Mouse (Mus musculus) MEL (cell line): ENCODE data around the gene Tmem106a. TPM values are rescaled to one million over a fixed set of nuclear protein-coding genes. Genes with fewer than 3 reads are reported as not detected.

Source experiments
- DNase-seq: peaks from one replicate; pipeline ENCODE4 v3.0.0; 2011; ENCODE audit warnings: low read depth, low spot score
- H3K27ac ChIP-seq: 2 replicates; pipeline ENCODE4 v1.5.1; 2012; ENCODE audit warnings: low read depth, mild to moderate bottlenecking, control low read depth, low read length, moderate library complexity; ENCODE audit not compliant: control insufficient read depth
- H3K27me3 ChIP-seq, 2 experiments: fragments of 150-350 bp in 1 of 2; sonication (generic) in 1 of 2; 2 replicates each; pipeline ENCODE4 v1.6.1; 2012; ENCODE audit warnings: low read length in 2 of 2, mild to moderate bottlenecking in 2 of 2, improper control_type of control experiment in 1 of 2, moderate library complexity in 1 of 2; ENCODE audit not compliant: insufficient read depth in 2 of 2, control insufficient read depth in 1 of 2
- H3K36me3 ChIP-seq, 2 experiments: 2 replicates each; pipeline ENCODE4 v1.6.1; 2012 to 2014; ENCODE audit warnings: low read length in 2 of 2, improper control_type of control experiment in 1 of 2, inconsistent platforms in 1 of 2, mild to moderate bottlenecking in 1 of 2; ENCODE audit not compliant: insufficient read depth in 2 of 2, control insufficient read depth in 1 of 2
- H3K4me1 ChIP-seq, 2 experiments: fragments of 150-350 bp in 1 of 2; sonication (generic) in 1 of 2; 2 replicates each; pipeline ENCODE4 v1.6.1; 2012; ENCODE audit warnings: low read length in 2 of 2, improper control_type of control experiment in 1 of 2, mild to moderate bottlenecking in 1 of 2; ENCODE audit not compliant: insufficient read depth in 2 of 2, control insufficient read depth in 1 of 2
- H3K4me3 ChIP-seq, 2 experiments: fragments of 150-350 bp in 1 of 2; sonication (generic) in 1 of 2; 2 replicates each; pipeline ENCODE4 v1.5.1; 2012; ENCODE audit warnings: low read depth in 2 of 2, low read length in 2 of 2, mild to moderate bottlenecking in 2 of 2, moderate library complexity in 2 of 2, control low read depth in 1 of 2, improper control_type of control experiment in 1 of 2; ENCODE audit not compliant: control insufficient read depth in 1 of 2, insufficient read depth in 1 of 2
- H3K79me2 ChIP-seq: 2 replicates; pipeline ENCODE4 v1.6.1; 2012; ENCODE audit warnings: mild to moderate bottlenecking, low read length, moderate library complexity; ENCODE audit not compliant: control insufficient read depth, poor library complexity, insufficient read depth
- H3K9ac ChIP-seq: 2 replicates; pipeline ENCODE4 v1.6.1; 2012; ENCODE audit warnings: low read depth, mild to moderate bottlenecking, control low read depth, low read length, moderate library complexity; ENCODE audit not compliant: control insufficient read depth, poor library complexity, severe bottlenecking
- H3K9me3 ChIP-seq: fragments of 150-350 bp; sonication (generic); replicated peaks from 2 replicates; pipeline ENCODE4 v1.6.1; 2012; ENCODE audit warnings: mild to moderate bottlenecking, low read length, improper control_type of control experiment, moderate library complexity; ENCODE audit not compliant: insufficient read depth
- CHD2 ChIP-seq: IDR thresholded peaks from 2 replicates; pipeline ENCODE4 v1.6.1; 2011; ENCODE audit warnings: low read length, improper control_type of control experiment
- E2F4 ChIP-seq: IDR thresholded peaks from 2 replicates; pipeline ENCODE4 v1.6.1; 2011; ENCODE audit warnings: low read depth, low read length, improper control_type of control experiment, borderline replicate concordance
- EP300 ChIP-seq, 2 experiments: IDR thresholded peaks; 2 replicates each; pipeline ENCODE4 v1.6.1; 2011; ENCODE audit warnings: improper control_type of control experiment in 2 of 2, low read length in 2 of 2, low read depth in 1 of 2, mild to moderate bottlenecking in 1 of 2
- ETS1 ChIP-seq: IDR thresholded peaks from 2 replicates; pipeline ENCODE4 v1.6.1; 2012; ENCODE audit warnings: low read depth, mild to moderate bottlenecking, inconsistent platforms, low read length, improper control_type of control experiment, moderate library complexity
- GATA1 ChIP-seq: IDR thresholded peaks from 2 replicates; pipeline ENCODE4 v1.6.1; 2011; ENCODE audit warnings: low read depth, low read length, improper control_type of control experiment
- HCFC1 ChIP-seq: IDR thresholded peaks from 2 replicates; pipeline ENCODE4 v1.6.1; 2012; ENCODE audit warnings: low read depth, mild to moderate bottlenecking, inconsistent platforms, low read length, improper control_type of control experiment, moderate library complexity
- KAT2A ChIP-seq: conservative IDR thresholded peaks from 2 replicates; pipeline ENCODE4 v1.6.1; 2012; ENCODE audit warnings: low read depth, low read length, improper control_type of control experiment, inconsistent platforms
- MAFK ChIP-seq: IDR thresholded peaks from 2 replicates; pipeline ENCODE4 v1.6.1; 2011; ENCODE audit warnings: low read depth, mild to moderate bottlenecking, low read length, improper control_type of control experiment, borderline replicate concordance
- MAZ ChIP-seq: IDR thresholded peaks from 2 replicates; pipeline ENCODE4 v1.6.1; 2012; ENCODE audit warnings: low read depth, mild to moderate bottlenecking, inconsistent platforms, low read length, improper control_type of control experiment
- MYB ChIP-seq: IDR thresholded peaks from 2 replicates; pipeline ENCODE4 v1.6.1; 2011; ENCODE audit warnings: mild to moderate bottlenecking, low read depth, low read length, improper control_type of control experiment
- NELFE ChIP-seq: IDR thresholded peaks from 2 replicates; pipeline ENCODE4 v1.6.1; 2011; ENCODE audit warnings: low read depth, low read length, improper control_type of control experiment
- POLR2A ChIP-seq, 2 experiments: IDR thresholded peaks; 2 replicates each; pipeline ENCODE4 v1.6.1; 2011 to 2012; ENCODE audit warnings: low read length in 2 of 2, mild to moderate bottlenecking in 2 of 2, control low read depth in 1 of 2, improper control_type of control experiment in 1 of 2, low read depth in 1 of 2, moderate library complexity in 1 of 2; ENCODE audit not compliant: control insufficient read depth in 1 of 2, insufficient read depth in 1 of 2, poor library complexity in 1 of 2
- POLR2AphosphoS5 ChIP-seq: IDR thresholded peaks from 2 replicates; pipeline ENCODE4 v1.6.1; 2012; ENCODE audit warnings: low read depth, borderline replicate concordance, mild to moderate bottlenecking, inconsistent platforms, low read length, moderate library complexity, mixed read lengths
- RCOR1 ChIP-seq: IDR thresholded peaks from 2 replicates; pipeline ENCODE4 v1.6.1; 2012; ENCODE audit warnings: low read depth, mild to moderate bottlenecking, inconsistent platforms, low read length, improper control_type of control experiment
- SIN3A ChIP-seq: IDR thresholded peaks from 2 replicates; pipeline ENCODE4 v1.6.1; 2012; ENCODE audit warnings: low read length, improper control_type of control experiment, inconsistent platforms
- TAL1 ChIP-seq: IDR thresholded peaks from 2 replicates; pipeline ENCODE4 v1.6.1; 2012; ENCODE audit warnings: mild to moderate bottlenecking, inconsistent platforms, low read length, moderate library complexity, mixed read lengths
- TBP ChIP-seq: IDR thresholded peaks from 2 replicates; pipeline ENCODE4 v1.8.0; 2011; ENCODE audit warnings: low read depth, low read length, improper control_type of control experiment
- TCF12 ChIP-seq: IDR thresholded peaks from 2 replicates; pipeline ENCODE4 v1.6.1; 2014; ENCODE audit warnings: low read depth, mild to moderate bottlenecking, inconsistent platforms, low read length, improper control_type of control experiment, moderate library complexity
- USF1 ChIP-seq: IDR thresholded peaks from 2 replicates; pipeline ENCODE4 v1.6.1; 2014; ENCODE audit warnings: low read depth, mild to moderate bottlenecking, inconsistent platforms, low read length, improper control_type of control experiment, moderate library complexity
- USF2 ChIP-seq, 2 experiments: IDR thresholded peaks; 2 replicates each; pipeline ENCODE4 v1.6.1; 2011 to 2012; ENCODE audit warnings: improper control_type of control experiment in 2 of 2, low read length in 2 of 2, borderline replicate concordance in 1 of 2, inconsistent platforms in 1 of 2, low read depth in 1 of 2, mild to moderate bottlenecking in 1 of 2; ENCODE audit not compliant: insufficient read depth in 1 of 2
- ZKSCAN1 ChIP-seq: IDR thresholded peaks from 2 replicates; pipeline ENCODE4 v1.6.1; 2012; ENCODE audit warnings: low read depth, mild to moderate bottlenecking, inconsistent platforms, low read length, improper control_type of control experiment, moderate library complexity
- ZMIZ1 ChIP-seq: IDR thresholded peaks from 2 replicates; pipeline ENCODE4 v1.6.1; 2012; ENCODE audit warnings: low read depth, mild to moderate bottlenecking, inconsistent platforms, low read length, improper control_type of control experiment, moderate library complexity
- ZNF384 ChIP-seq: IDR thresholded peaks from 2 replicates; pipeline ENCODE4 v1.6.1; 2012; ENCODE audit warnings: low read depth, mild to moderate bottlenecking, inconsistent platforms, low read length, improper control_type of control experiment
- polyA plus RNA-seq, 2 experiments: library from polyadenylated mRNA; stranded (reverse) in 1 of 2; unstranded in 1 of 2; fragments of >175 nt in 1 of 2; fragments of >200 nt in 1 of 2; gene quantifications; 2 replicates each; pipeline versions ENCODE4 v1.2.1 to v1.2.4; 2012; ENCODE audit warnings: low replicate concordance in 2 of 2, low read depth in 1 of 2; ENCODE audit not compliant: insufficient read length in 2 of 2, insufficient read depth in 1 of 2, missing spikeins in 1 of 2
- total RNA-seq: library from RNA; depleted of rRNA; stranded (reverse); fragments of 300-350 nt; gene quantifications from 2 replicates; pipeline ENCODE4 v1.2.3, GENCODE M21; 2012

The Tmem106a gene
- total and polyA plus RNA-seq, 3 experiments = 0.23 to 0.81 TPM; not detected in 1

- TF ChIP-seq NELFE (no peak), SIN3A (peak; percentile 96), POLR2A (IDR thresholded peaks at IDR 0.05; ENCODE audit: control insufficient read depth in 1 of 2, insufficient read depth in 1 of 2, low read depth in 1 of 2, low read length in 2 of 2, poor library complexity in 1 of 2) (no peak), GATA1 (no peak), HCFC1 (peak; percentile 71), MYB (peak; percentile 1; the same call in 1 of the 2 replicates), TBP (peak; percentile 52; the same call in 1 of the 2 replicates), POLR2AphosphoS5 (no peak), MAZ (peak; percentile 58; the same call in 1 of the 2 replicates)
These were observed 19.7 kb upstream of the Tmem106a start (continued) for GRCm38 (mm10) chr11:101562391-101562790.

- Histone ChIP-seq H3K27me3 (no peaks in the 10 kb centered on the region), H3K27ac (no peak overlapping the region)
- TF ChIP-seq EP300 (IDR thresholded peaks at IDR 0.05; ENCODE audit: low read depth in 1 of 2, low read length in 2 of 2) (no peak), CHD2 (no peak), RCOR1 (no peak), ZNF384 (no peak), TAL1 (no peak), SIN3A (no peak), POLR2A (IDR thresholded peaks at IDR 0.05; ENCODE audit: control insufficient read depth in 1 of 2, insufficient read depth in 1 of 2, low read depth in 1 of 2, low read length in 2 of 2, poor library complexity in 1 of 2) (no peak), ZMIZ1 (no peak), MAFK (no peak), USF2 (IDR thresholded peaks at IDR 0.05; ENCODE audit: borderline replicate concordance in 1 of 2, insufficient read depth in 1 of 2, low read depth in 1 of 2, low read length in 2 of 2) (no peak), KAT2A (no peak), USF1 (no peak), E2F4 (no peak), ZKSCAN1 (no peak), TCF12 (no peak), ETS1 (no peak), GATA1 (no peak)
- TF ChIP-seq, all 39 proteins: peak for 0
- Histone ChIP-seq H3K36me3 (peaks cover 0 to 43% of the 10 kb centered on the region in 2 experiments; a peak in 2 of 4 replicates), H3K4me3 (no peak overlapping the region), H3K9ac (no peak overlapping the region), H3K4me1 (no peaks in the 10 kb centered on the region), H3K79me2 (no peaks in the 10 kb centered on the region), H3K9me3 (no peaks in the 10 kb centered on the region)
- DNase-seq = no peak
These were observed 13.6 kb upstream of the Tmem106a start for GRCm38 (mm10) chr11:101568421-101568820.
